Comparison of ENCODE assay signal across 9 mouse cellular contexts in genomic region chr10:100065529-100066301, GRCm38 (mm10). TPM values are rescaled to one million over a fixed set of nuclear protein-coding genes. Genes with fewer than 3 reads are reported as not detected.
DNase-seq lines count a peak whose midpoint lies in the region; ATAC-seq and TF ChIP-seq lines count a peak whose summit lies in the region.
"Had no signal": no experiment of that assay in that cellular context is flagged by ENCODE, and none has a peak within 500 bp of the region (broad histone marks: within the 10 kb centered on the region; RNA-seq: fewer than 3 reads in every experiment).

No protein-coding gene starts in this region.

- peak; percentile 28 for DNase-seq in gastrocnemius, adult 2 months
- DNase-seq in gastrocnemius, adult 18-20 months (ENCODE audit: low spot score) = no peak
- peak; percentile 88 for DNase-seq in adipocyte (ENCODE audit: low spot score)
- DNase-seq in heart, postnatal 10 days = peak; percentile 33 to 51
- DNase-seq in layer of hippocampus, postnatal 25 days (ENCODE audit: extremely low spot score in 1 of 2, low spot score in 1 of 2) = no peak
- no peak for DNase-seq in c-Kit-positive CD71-positive TER-119-positive erythroid progenitor cells, embryonic 14.5 days (ENCODE audit: low spot score)

- intact Hi-C loops in gastrocnemius, adult 2 months (cut with DNase I) = loop anchor here (10.0 kb wide), 1 partner anchor 99 kb away; no protein-coding TSS in a partner anchor
- intact Hi-C loops in heart, postnatal 10 days (cut with DNase I) = no loop called here

- no peaks in the 10 kb centered on the region for H3K9me3 ChIP-seq in midbrain, embryonic 12.5 days

- H3K4me3 ChIP-seq in gastrocnemius, adult 2 months = peak overlapping the region; percentile 56
- H3K4me3 ChIP-seq in midbrain, embryonic 12.5 days = no peak overlapping the region
- H3K4me3 ChIP-seq: erythroblast, embryonic 14.5 days had no signal

- WGBS in midbrain, embryonic 12.5 days = 21% methylated on average over 12 of the region's 12 CpGs

- ATAC-seq in midbrain, embryonic 12.5 days (ENCODE audit: low FRiP score, low read depth) = peak; percentile 62
- no peak for ATAC-seq in megakaryocyte-erythroid progenitor cell, adult 5-6 weeks (replicated peaks; ENCODE audit: low FRiP score, low TSS enrichment, poor library complexity, severe bottlenecking)

- H3K4me1 ChIP-seq in midbrain, embryonic 12.5 days = peaks cover 11% of the 10 kb centered on the region

- H3K36me3 ChIP-seq in midbrain, embryonic 12.5 days = no peaks in the 10 kb centered on the region

- H3K27ac ChIP-seq in gastrocnemius, adult 2 months = peak overlapping the region; percentile 82
- H3K27ac ChIP-seq in midbrain, embryonic 12.5 days (replicated peaks) = no peak overlapping the region

- TF ChIP-seq CTCF in gastrocnemius, adult 2 months (IDR thresholded peaks at IDR 0.05) = no peak

- no peaks in the 10 kb centered on the region for H3K27me3 ChIP-seq in midbrain, embryonic 12.5 days

- H3K4me2 ChIP-seq in midbrain, embryonic 12.5 days (replicated peaks) = peak overlapping the region; percentile 16; the same call in 1 of the 2 replicates

- no peak overlapping the region for H3K9ac ChIP-seq in midbrain, embryonic 12.5 days (replicated peaks)

RNA-seq across cellular contexts. Expression of gene Kitl, which starts 50.3 kb away (rescaled TPM):
- 10 to 100 TPM; 18.5 to 30.7 TPM for total RNA-seq in gastrocnemius, adult 2 months (2021)
- 10 to 100 TPM; 16.3 to 27.7 TPM for total RNA-seq in gastrocnemius, adult 18-20 months (2021)
- total RNA-seq in heart, postnatal 10 days (2021) = 100 to 1,000 TPM; 123 to 129 TPM
- polyA plus RNA-seq in midbrain, embryonic 12.5 days (2016; fragmentation: Nextera tagmentation; extraction: Ambion mirVana) = 7.9 and 10.6 TPM in 2 replicates
- 10 to 100 TPM; 28.0 to 32.4 TPM for total RNA-seq in layer of hippocampus, postnatal 25 days (2021)
- total RNA-seq in megakaryocyte-erythroid progenitor cell, adult 5-6 weeks (2014; fragmentation: Nextera tagmentation) = not detected in 2 replicates
- total RNA-seq in megakaryocyte-erythroid progenitor cell, adult 5-6 weeks (2017) = not detected in 2 replicates
- polyA plus RNA-seq: erythroblast, embryonic 14.5 days had no signal

Comparison
In these comparisons a context has a peak if more than half of its experiments do, and no peak if none do; other contexts are left out.
1. DNase-seq: peak in gastrocnemius, adult 2 months (single experiment), adipocyte (single experiment) and heart, postnatal 10 days (2 of 2); none in gastrocnemius, adult 18-20 months (single experiment), layer of hippocampus, postnatal 25 days (0 of 2) and c-Kit-positive CD71-positive TER-119-positive erythroid progenitor cells, embryonic 14.5 days (single experiment).
2. RNA of gene Kitl, which starts 50.3 kb away (total RNA-seq): 123 to 129 TPM in heart, postnatal 10 days, 28.0 to 32.4 TPM in layer of hippocampus, postnatal 25 days, 18.5 to 30.7 TPM in gastrocnemius, adult 2 months and 16.3 to 27.7 TPM in gastrocnemius, adult 18-20 months; not detected in megakaryocyte-erythroid progenitor cell, adult 5-6 weeks; every median in the first group is over 10 times any median in the second.